Mouse (Mus musculus): ENCODE measurements at regions not wholly inside any gene's neighbourhood (a gene's known extent, or its start where the extent isn't known, plus 50 kb on each side); places are given as distances from the start of the nearest gene placed in this dataset.

GRCm38 (mm10) chr5:91822844-91823576, 139.9 kb downstream of the Rchy1 start:
- H3K79me2 ChIP-seq (replicated peaks; ENCODE audit: control insufficient read depth, extremely low read depth, insufficient read depth, poor library complexity, severe bottlenecking) = no peaks in the 10 kb centered on the region
- in situ Hi-C loops (cut with MboI; ENCODE audit: low pct_ligation_motif_present, low pct_unique_long_range_greater_than_20kb, low sequenced_read_pairs) = no loop called here
- H3K36me3 ChIP-seq (replicated peaks in 1 of 2; ENCODE audit: control insufficient read depth in 1 of 2, insufficient read depth in 1 of 2, low read length in 1 of 2) = no peaks in the 10 kb centered on the region
- TF ChIP-seq ZKSCAN1 (IDR thresholded peaks at IDR 0.05; ENCODE audit: borderline replicate concordance, low read depth, low read length) = no peak
- TF ChIP-seq GABPA (IDR thresholded peaks at IDR 0.05; ENCODE audit: insufficient replicate concordance, low read depth, low read length) = no peak
- TF ChIP-seq USF2 (conservative IDR thresholded peaks at IDR 0.05; ENCODE audit: low read depth, low read length) = no peak
- TF ChIP-seq CHD1 (IDR thresholded peaks at IDR 0.05; ENCODE audit: low read depth, low read length) = no peak
- no peak for TF ChIP-seq USF1 (IDR thresholded peaks at IDR 0.05; ENCODE audit: low read depth, low read length)
- no peak for TF ChIP-seq RAD21 (IDR thresholded peaks at IDR 0.05; ENCODE audit: low read depth, low read length)
- TF ChIP-seq MAX (IDR thresholded peaks at IDR 0.05; ENCODE audit: low read length) = no peak
- TF ChIP-seq CTCF (conservative IDR thresholded peaks at IDR 0.05 in 1 of 2, IDR thresholded peaks at IDR 0.05 in 1 of 2; ENCODE audit: low read depth in 2 of 2, low read length in 2 of 2) = no peak
- TF ChIP-seq BHLHE40 (IDR thresholded peaks at IDR 0.05; ENCODE audit: low read depth, low read length) = no peak
- no peak for TF ChIP-seq JUN (IDR thresholded peaks at IDR 0.05; ENCODE audit: insufficient read depth, low read depth, low read length)
- no peak for TF ChIP-seq MAZ (IDR thresholded peaks at IDR 0.05; ENCODE audit: low read depth, low read length)
- TF ChIP-seq CHD2 (IDR thresholded peaks at IDR 0.05; ENCODE audit: low read length) = no peak
- TF ChIP-seq NELFE (IDR thresholded peaks at IDR 0.05; ENCODE audit: low read depth, low read length) = no peak
- no peak for DNase-seq (ENCODE audit: extremely low read depth)
- H3K27ac ChIP-seq (ENCODE audit: insufficient read depth, low read depth) = no peak overlapping the region
- H3K4me3 ChIP-seq (replicated peaks in 1 of 3; ENCODE audit: low read depth in 2 of 3, low read length in 2 of 3, poor library complexity in 1 of 3) = no peak overlapping the region
- H3K4me1 ChIP-seq (ENCODE audit: control insufficient read depth in 1 of 2, insufficient read depth in 2 of 2) = no peaks in the 10 kb centered on the region
- no peak overlapping the region for H3K4me2 ChIP-seq (ENCODE audit: insufficient read depth, low read depth, poor library complexity, severe bottlenecking)
- H3K9me3 ChIP-seq (replicated peaks; ENCODE audit: low read length) = no peaks in the 10 kb centered on the region
- no peaks in the 10 kb centered on the region for H3K27me3 ChIP-seq (replicated peaks)
- H3K9ac ChIP-seq (ENCODE audit: insufficient read depth, low read depth) = no peak overlapping the region
- dilution Hi-C loops (cut with MboI; ENCODE audit: extremely low pct_ligation_motif_present, extremely low pct_unique_long_range_greater_than_20kb, low sequenced_read_pairs) = no loop called here

- no peaks in the 10 kb centered on the region for H3K4me1 ChIP-seq (ENCODE audit: control insufficient read depth in 1 of 2, insufficient read depth in 2 of 2)
Observed at GRCm38 (mm10) chr5:91818800-91819199, 144.1 kb downstream of the Rchy1 start.

More at GRCm38 (mm10) chr5:91818800-91819199, 144.1 kb downstream of the Rchy1 start:
- no peak overlapping the region for H3K4me3 ChIP-seq (replicated peaks in 1 of 3; ENCODE audit: low read depth in 2 of 3, low read length in 2 of 3, poor library complexity in 1 of 3)
- H3K4me2 ChIP-seq (ENCODE audit: insufficient read depth, low read depth, poor library complexity, severe bottlenecking) = no peak overlapping the region
- H3K36me3 ChIP-seq (replicated peaks in 1 of 2; ENCODE audit: control insufficient read depth in 1 of 2, insufficient read depth in 1 of 2, low read length in 1 of 2) = no peaks in the 10 kb centered on the region
- in situ Hi-C loops (cut with MboI; ENCODE audit: low pct_ligation_motif_present, low pct_unique_long_range_greater_than_20kb, low sequenced_read_pairs) = no loop called here
- H3K9ac ChIP-seq (ENCODE audit: insufficient read depth, low read depth) = no peak overlapping the region
- TF ChIP-seq ZNF384 (IDR thresholded peaks at IDR 0.05; ENCODE audit: low read depth, low read length) (no peak), ZMIZ1 (IDR thresholded peaks at IDR 0.05; ENCODE audit: low read depth, low read length) (no peak), RAD21 (IDR thresholded peaks at IDR 0.05; ENCODE audit: low read depth, low read length) (no peak), MXI1 (IDR thresholded peaks at IDR 0.05; ENCODE audit: low read depth, low read length) (no peak), MEF2A (IDR thresholded peaks at IDR 0.05; ENCODE audit: borderline replicate concordance, low read depth, low read length) (no peak), IRF4 (IDR thresholded peaks at IDR 0.05; ENCODE audit: low read depth, low read length) (no peak), JUND (conservative IDR thresholded peaks at IDR 0.05; ENCODE audit: low read depth, low read length) (no peak), USF2 (conservative IDR thresholded peaks at IDR 0.05; ENCODE audit: low read depth, low read length) (no peak), TBP (conservative IDR thresholded peaks at IDR 0.05; ENCODE audit: low read depth, low read length) (no peak), MAFK (IDR thresholded peaks at IDR 0.05; ENCODE audit: insufficient replicate concordance, low read length) (no peak)
- H3K27ac ChIP-seq (ENCODE audit: insufficient read depth, low read depth) = no peak overlapping the region
- H3K79me2 ChIP-seq (replicated peaks; ENCODE audit: control insufficient read depth, extremely low read depth, insufficient read depth, poor library complexity, severe bottlenecking) = no peaks in the 10 kb centered on the region
- no peaks in the 10 kb centered on the region for H3K9me3 ChIP-seq (replicated peaks; ENCODE audit: low read length)
- no peak for DNase-seq (ENCODE audit: extremely low read depth)
- H3K27me3 ChIP-seq (replicated peaks) = no peaks in the 10 kb centered on the region
- dilution Hi-C loops (cut with MboI; ENCODE audit: extremely low pct_ligation_motif_present, extremely low pct_unique_long_range_greater_than_20kb, low sequenced_read_pairs) = no loop called here
